Mouse (Mus musculus): ENCODE results near the gene Ica1. TPM values are rescaled to one million over a fixed set of nuclear protein-coding genes. Genes with fewer than 3 reads are reported as not detected.

The Ica1 gene
- polyA plus RNA-seq, 1 experiment from 2014 or later, result 84.8 TPM

DNA sequence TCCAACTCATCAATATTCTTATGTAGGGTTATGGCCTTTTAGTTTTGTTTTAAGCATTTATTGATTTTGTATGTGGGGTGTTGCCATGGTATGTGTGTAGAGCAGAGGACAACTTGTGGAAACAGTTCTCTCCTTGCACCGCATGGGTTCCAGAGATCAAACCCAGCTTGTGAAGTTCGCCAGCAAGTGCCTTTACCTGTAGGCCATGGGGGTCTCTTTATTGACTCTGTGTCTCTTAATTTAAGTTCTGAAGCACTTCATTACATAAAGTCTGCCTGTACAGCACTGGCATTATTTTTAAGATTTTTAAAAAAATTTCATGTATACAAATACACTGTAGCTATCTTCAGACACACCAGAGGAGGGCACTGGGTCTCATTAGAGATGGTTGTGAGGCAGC is 118.2 kb downstream of the Ica1 start:
- Histone ChIP-seq H3K27ac (ENCODE audit: low read depth, low read length) (no peak overlapping the region), H3K36me3 (ENCODE audit: control insufficient read depth, insufficient read depth, low read length) (no peaks in the 10 kb centered on the region), H3K9me3 (ENCODE audit: control insufficient read depth, low read length) (no peaks in the 10 kb centered on the region), H3K27me3 (ENCODE audit: control insufficient read depth, insufficient read depth, low read length) (no peaks in the 10 kb centered on the region), H3K4me3 (ENCODE audit: low read depth, low read length) (no peak overlapping the region), H3K9ac (replicated peaks; ENCODE audit: low read depth, low read length) (no peak overlapping the region), H3K4me1 (ENCODE audit: control insufficient read depth, insufficient read depth, low read length) (no peaks in the 10 kb centered on the region), H3K4me2 (ENCODE audit: low read depth, low read length) (no peak overlapping the region)
- WGBS, result 92% methylated on average over 2 of the region's 2 CpGs
- ATAC-seq (ENCODE audit: low read depth), result no peak

DNA sequence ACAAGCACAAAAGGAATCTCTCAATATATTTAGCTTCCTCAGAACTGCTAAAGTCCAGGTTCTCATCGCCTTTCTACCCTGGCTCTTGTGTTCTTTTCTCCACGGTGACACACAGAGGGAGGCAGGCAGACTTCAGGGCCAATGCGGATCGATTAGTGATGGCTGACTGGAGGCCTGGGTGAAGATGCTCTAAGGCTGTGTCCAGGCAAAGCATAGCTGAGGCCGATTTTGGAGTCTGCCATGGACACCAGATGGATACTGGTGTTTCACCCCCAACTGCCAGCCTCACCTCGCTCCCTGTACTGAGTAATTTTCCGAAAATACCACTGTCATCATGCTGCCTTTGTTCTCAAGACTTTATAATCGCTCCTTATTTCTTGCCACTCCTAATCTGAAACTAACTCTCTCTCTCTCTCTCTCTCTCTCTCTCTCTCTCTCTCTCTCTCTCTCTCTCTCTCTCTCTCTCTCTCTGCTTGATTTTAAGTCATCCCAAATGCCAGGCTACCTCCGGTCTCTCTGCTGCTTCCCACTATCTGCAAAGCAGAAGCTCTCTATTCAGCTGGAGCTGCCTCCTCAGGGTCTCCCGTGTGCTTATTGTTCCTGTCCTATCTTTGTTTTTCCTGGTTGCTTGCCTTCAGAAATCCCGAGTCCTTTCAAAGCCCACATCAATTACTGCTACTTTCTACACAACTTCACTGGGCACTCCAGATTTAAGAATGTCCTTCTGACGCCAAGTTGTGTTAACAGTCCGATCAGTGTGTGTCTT is 118.9 kb downstream of the Ica1 start:
- ATAC-seq (ENCODE audit: low read depth), result peak; percentile 64; the same call in 1 of the 2 replicates
- Histone ChIP-seq H3K9ac (replicated peaks; ENCODE audit: low read depth, low read length) (no peak overlapping the region), H3K36me3 (ENCODE audit: control insufficient read depth, insufficient read depth, low read length) (no peaks in the 10 kb centered on the region), H3K4me2 (ENCODE audit: low read depth, low read length) (no peak overlapping the region), H3K9me3 (ENCODE audit: control insufficient read depth, low read length) (no peaks in the 10 kb centered on the region), H3K4me3 (ENCODE audit: low read depth, low read length) (no peak overlapping the region), H3K4me1 (ENCODE audit: control insufficient read depth, insufficient read depth, low read length) (no peaks in the 10 kb centered on the region), H3K27ac (ENCODE audit: low read depth, low read length) (no peak overlapping the region), H3K27me3 (ENCODE audit: control insufficient read depth, insufficient read depth, low read length) (no peaks in the 10 kb centered on the region)
- WGBS, result 32% methylated on average over 13 of the region's 13 CpGs

DNA sequence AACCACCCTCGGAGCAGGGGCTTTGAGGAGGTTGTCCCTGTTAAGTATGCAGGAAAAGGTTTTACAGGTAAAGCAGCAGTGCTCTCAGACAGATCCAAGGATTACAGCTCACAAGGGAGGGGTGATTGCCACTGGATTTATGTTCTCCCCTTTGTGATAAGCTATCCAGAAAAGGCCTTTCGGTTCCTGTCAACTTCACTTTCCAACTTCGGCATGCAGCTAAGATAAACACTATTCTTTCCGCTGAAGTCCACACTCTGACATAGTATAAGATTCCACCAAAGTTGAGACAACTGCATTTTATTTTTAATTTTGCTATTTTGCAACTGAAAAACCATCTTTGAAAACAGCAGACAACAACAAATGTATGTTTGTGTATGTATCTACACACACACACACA is 119.9 kb downstream of the Ica1 start:
- ATAC-seq (ENCODE audit: low read depth), result no peak
- 56% methylated on average over 4 of the region's 4 CpGs for WGBS

DNA sequence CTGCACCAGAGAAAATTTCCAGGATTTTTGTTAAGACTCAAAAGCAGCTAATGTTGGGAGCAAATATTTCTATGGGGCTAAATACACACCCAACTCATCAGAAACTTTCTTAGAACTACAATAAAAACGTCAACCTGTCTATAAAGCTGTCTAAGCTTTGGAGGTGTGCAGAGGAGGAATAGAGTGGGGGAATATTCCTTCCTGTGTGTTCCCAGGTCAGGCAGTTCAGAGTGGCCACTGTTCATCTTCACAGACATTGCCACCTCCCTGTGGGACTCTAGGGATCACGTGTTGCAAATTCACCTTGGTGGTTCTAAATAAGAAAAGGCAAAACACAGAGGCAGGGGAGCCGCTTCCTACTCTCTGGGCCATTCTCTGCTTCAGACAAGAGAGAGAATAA is 120.8 kb downstream of the Ica1 start:
- Histone ChIP-seq H3K9me3 (ENCODE audit: control insufficient read depth, low read length) (no peaks in the 10 kb centered on the region), H3K36me3 (ENCODE audit: control insufficient read depth, insufficient read depth, low read length) (no peaks in the 10 kb centered on the region), H3K9ac (replicated peaks; ENCODE audit: low read depth, low read length) (no peak overlapping the region), H3K4me1 (ENCODE audit: control insufficient read depth, insufficient read depth, low read length) (no peaks in the 10 kb centered on the region), H3K4me2 (ENCODE audit: low read depth, low read length) (no peak overlapping the region), H3K27me3 (ENCODE audit: control insufficient read depth, insufficient read depth, low read length) (no peaks in the 10 kb centered on the region), H3K27ac (ENCODE audit: low read depth, low read length) (no peak overlapping the region), H3K4me3 (ENCODE audit: low read depth, low read length) (no peak overlapping the region)
- no peak for ATAC-seq (ENCODE audit: low read depth)
- 58% methylated on average over 3 of the region's 3 CpGs for WGBS

More for the DNA sequence above, 119.9 kb downstream of the Ica1 start:
- Histone ChIP-seq H3K4me1 (ENCODE audit: control insufficient read depth, insufficient read depth, low read length) (no peaks in the 10 kb centered on the region), H3K36me3 (ENCODE audit: control insufficient read depth, insufficient read depth, low read length) (no peaks in the 10 kb centered on the region), H3K9me3 (ENCODE audit: control insufficient read depth, low read length) (no peaks in the 10 kb centered on the region), H3K9ac (replicated peaks; ENCODE audit: low read depth, low read length) (no peak overlapping the region), H3K4me2 (ENCODE audit: low read depth, low read length) (no peak overlapping the region), H3K27me3 (ENCODE audit: control insufficient read depth, insufficient read depth, low read length) (no peaks in the 10 kb centered on the region), H3K27ac (ENCODE audit: low read depth, low read length) (no peak overlapping the region), H3K4me3 (ENCODE audit: low read depth, low read length) (no peak overlapping the region)

DNA sequence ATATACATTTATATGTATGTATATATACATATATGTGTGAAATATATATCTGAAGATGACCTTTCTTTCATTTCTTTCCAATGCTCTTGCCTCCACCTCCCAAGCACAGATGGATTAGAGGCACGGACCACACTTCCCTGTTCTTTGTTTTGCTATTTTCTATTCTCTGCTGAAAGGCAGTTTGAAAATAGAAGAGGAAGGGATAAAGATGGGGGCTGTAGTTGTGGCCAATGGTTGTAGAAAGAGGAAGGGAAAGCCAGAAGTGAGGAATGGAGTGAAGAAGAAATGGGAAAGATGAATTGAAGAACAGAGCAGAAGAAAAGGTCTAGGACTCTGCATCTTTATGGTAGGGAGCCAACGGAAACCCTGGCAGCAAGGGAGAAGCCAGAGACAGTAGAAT is 122.8 kb downstream of the Ica1 start:
- ATAC-seq (ENCODE audit: low read depth), result no peak
- no peak overlapping the region for H3K4me3 ChIP-seq (ENCODE audit: low read depth, low read length)
- no peaks in the 10 kb centered on the region for H3K4me1 ChIP-seq (ENCODE audit: control insufficient read depth, insufficient read depth, low read length)
- H3K27me3 ChIP-seq (ENCODE audit: control insufficient read depth, insufficient read depth, low read length), result no peaks in the 10 kb centered on the region
- H3K9ac ChIP-seq (replicated peaks; ENCODE audit: low read depth, low read length), result no peak overlapping the region
- no peaks in the 10 kb centered on the region for H3K36me3 ChIP-seq (ENCODE audit: control insufficient read depth, insufficient read depth, low read length)
- no peaks in the 10 kb centered on the region for H3K9me3 ChIP-seq (ENCODE audit: control insufficient read depth, low read length)
- no peak overlapping the region for H3K27ac ChIP-seq (ENCODE audit: low read depth, low read length)
- 95% methylated on average over 2 of the region's 2 CpGs for WGBS
- H3K4me2 ChIP-seq (ENCODE audit: low read depth, low read length), result no peak overlapping the region

DNA sequence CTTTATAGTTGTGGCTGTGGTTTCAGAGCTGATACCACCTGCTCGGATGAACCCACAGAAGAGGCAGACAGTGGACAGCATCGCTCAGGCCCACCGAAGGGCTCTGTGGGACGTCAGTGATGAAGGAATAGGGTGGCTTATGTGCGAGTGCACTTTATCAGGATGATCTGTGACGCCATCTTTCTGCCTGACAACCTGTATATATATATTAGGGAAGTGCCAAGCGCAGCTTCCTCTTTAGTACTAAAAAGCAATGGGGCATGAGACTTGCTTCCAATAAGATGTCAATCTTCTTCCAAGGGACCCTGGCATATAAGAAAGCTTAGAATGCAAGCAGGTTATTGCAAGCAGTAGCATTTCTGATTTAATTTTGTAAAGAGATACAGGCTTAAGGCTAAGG is 127.9 kb downstream of the Ica1 start:
- Histone ChIP-seq H3K9ac (replicated peaks; ENCODE audit: low read depth, low read length) (no peak overlapping the region), H3K36me3 (ENCODE audit: control insufficient read depth, insufficient read depth, low read length) (no peaks in the 10 kb centered on the region), H3K4me1 (ENCODE audit: control insufficient read depth, insufficient read depth, low read length) (no peaks in the 10 kb centered on the region), H3K4me2 (ENCODE audit: low read depth, low read length) (no peak overlapping the region), H3K27me3 (ENCODE audit: control insufficient read depth, insufficient read depth, low read length) (no peaks in the 10 kb centered on the region), H3K27ac (ENCODE audit: low read depth, low read length) (no peak overlapping the region), H3K4me3 (ENCODE audit: low read depth, low read length) (no peak overlapping the region), H3K9me3 (ENCODE audit: control insufficient read depth, low read length) (no peaks in the 10 kb centered on the region)
- 91% methylated on average over 7 of the region's 7 CpGs for WGBS
- no peak for ATAC-seq (ENCODE audit: low read depth)

DNA sequence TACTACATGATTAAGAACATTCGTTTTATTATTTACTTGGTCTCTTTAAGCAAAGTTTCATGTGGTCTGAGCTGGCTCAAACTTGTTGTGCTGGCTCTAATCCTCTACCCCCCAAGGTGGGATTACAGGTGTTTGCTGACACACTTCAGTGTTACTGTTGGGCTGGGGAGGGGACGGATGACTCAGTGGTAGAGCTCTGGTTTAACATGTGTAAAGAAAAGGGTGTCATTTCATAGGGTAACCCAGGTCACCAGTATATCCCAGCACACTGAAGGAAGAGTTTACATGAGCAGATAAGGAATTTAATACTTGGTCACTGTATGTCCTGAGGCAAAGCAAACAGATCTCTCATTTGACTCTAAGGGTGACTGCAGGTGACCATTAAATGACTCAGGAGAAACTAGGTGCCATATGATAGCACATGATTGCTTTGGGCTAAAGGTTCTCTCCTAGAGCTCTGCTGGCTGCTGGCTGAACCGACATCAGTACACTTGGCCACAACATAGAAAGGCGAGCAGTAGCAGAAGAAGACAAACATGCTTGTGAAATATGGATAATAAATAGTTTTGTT is 128.9 kb downstream of the Ica1 start:
- 75% methylated on average over 4 of the region's 4 CpGs for WGBS
- H3K36me3 ChIP-seq (ENCODE audit: control insufficient read depth, insufficient read depth, low read length), result no peaks in the 10 kb centered on the region
- no peaks in the 10 kb centered on the region for H3K27me3 ChIP-seq (ENCODE audit: control insufficient read depth, insufficient read depth, low read length)
- H3K9me3 ChIP-seq (ENCODE audit: control insufficient read depth, low read length), result no peaks in the 10 kb centered on the region
- no peak for ATAC-seq (ENCODE audit: low read depth)
- no peak overlapping the region for H3K9ac ChIP-seq (replicated peaks; ENCODE audit: low read depth, low read length)
- H3K27ac ChIP-seq (ENCODE audit: low read depth, low read length), result no peak overlapping the region
- H3K4me3 ChIP-seq (ENCODE audit: low read depth, low read length), result no peak overlapping the region
- H3K4me1 ChIP-seq (ENCODE audit: control insufficient read depth, insufficient read depth, low read length), result no peaks in the 10 kb centered on the region
- H3K4me2 ChIP-seq (ENCODE audit: low read depth, low read length), result no peak overlapping the region

DNA sequence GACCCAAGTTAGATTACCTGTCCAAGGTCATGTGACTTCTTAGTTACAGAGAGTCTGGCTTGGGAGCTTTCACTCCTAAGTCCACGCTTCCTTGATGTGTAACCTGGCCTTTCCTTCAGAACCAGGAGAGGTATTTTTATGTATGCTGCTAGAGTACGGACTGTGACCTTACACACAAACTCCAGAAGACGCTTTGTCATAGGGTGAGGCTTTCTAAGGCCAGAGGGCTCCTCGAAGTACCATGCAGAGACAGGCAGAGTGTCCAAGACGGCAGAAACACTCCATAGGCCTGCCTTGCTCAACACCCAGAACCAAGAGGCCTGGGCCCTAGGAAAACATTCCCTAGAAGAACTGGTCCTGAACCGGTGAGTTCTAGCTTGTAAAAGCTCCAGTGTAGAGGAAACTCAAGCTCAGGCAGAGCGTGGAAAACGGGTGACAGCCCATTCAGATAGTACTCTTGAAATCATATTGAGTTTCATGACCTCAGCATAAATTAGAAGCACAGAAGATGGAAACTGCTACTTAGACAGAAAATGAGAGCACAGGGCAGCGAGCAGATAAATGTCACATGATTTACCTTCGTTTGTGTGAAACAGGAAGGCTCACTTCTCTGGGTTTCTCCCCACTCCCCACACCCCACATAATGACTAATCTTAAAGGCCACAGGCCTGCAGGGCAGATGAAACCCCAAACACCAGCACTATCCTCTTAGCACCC is 129.9 kb downstream of the Ica1 start:
- no peak overlapping the region for H3K4me3 ChIP-seq (ENCODE audit: low read depth, low read length)
- no peaks in the 10 kb centered on the region for H3K27me3 ChIP-seq (ENCODE audit: control insufficient read depth, insufficient read depth, low read length)
- H3K36me3 ChIP-seq (ENCODE audit: control insufficient read depth, insufficient read depth, low read length), result no peaks in the 10 kb centered on the region
- no peak for ATAC-seq (ENCODE audit: low read depth)
- H3K4me2 ChIP-seq (ENCODE audit: low read depth, low read length), result no peak overlapping the region
- no peaks in the 10 kb centered on the region for H3K4me1 ChIP-seq (ENCODE audit: control insufficient read depth, insufficient read depth, low read length)
- 83% methylated on average over 10 of the region's 10 CpGs for WGBS
- no peak overlapping the region for H3K27ac ChIP-seq (ENCODE audit: low read depth, low read length)
- no peaks in the 10 kb centered on the region for H3K9me3 ChIP-seq (ENCODE audit: control insufficient read depth, low read length)
- no peak overlapping the region for H3K9ac ChIP-seq (replicated peaks; ENCODE audit: low read depth, low read length)

DNA sequence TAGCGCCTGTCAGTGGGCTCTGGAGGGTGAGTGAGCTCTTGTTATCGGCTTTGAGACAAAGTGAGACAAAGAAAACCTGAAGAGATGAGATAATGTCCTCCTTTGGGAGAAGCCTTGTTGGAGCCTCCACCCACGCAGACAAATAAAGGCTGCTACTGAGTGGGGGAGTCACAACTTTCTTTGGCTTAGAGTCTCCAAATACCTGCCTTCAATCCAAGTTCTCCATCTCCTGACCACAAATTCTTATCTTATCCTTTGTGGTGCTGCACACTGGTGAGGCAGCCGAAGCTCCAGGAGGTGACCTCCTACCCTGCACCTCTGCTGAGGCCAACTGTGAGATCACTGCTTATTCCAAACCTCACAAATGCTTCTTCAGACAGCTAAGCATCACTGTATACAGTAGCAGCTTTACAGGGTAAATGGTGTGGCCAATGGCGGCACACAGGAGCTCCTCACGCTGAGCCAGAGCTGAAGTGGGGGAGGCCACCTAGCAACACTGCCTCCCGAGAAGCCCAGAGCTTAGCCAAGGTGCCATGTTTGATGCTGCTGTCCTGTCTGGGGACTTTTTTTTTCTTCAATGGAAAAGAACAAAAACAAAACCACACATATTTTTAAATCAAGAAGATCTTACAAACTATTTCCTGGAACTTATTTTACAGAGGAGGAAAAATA is 130.6 kb downstream of the Ica1 start:
- H3K27me3 ChIP-seq (ENCODE audit: control insufficient read depth, insufficient read depth, low read length), result no peaks in the 10 kb centered on the region
- 87% methylated on average over 7 of the region's 7 CpGs for WGBS
- no peaks in the 10 kb centered on the region for H3K36me3 ChIP-seq (ENCODE audit: control insufficient read depth, insufficient read depth, low read length)
- H3K9ac ChIP-seq (replicated peaks; ENCODE audit: low read depth, low read length), result no peak overlapping the region
- no peaks in the 10 kb centered on the region for H3K4me1 ChIP-seq (ENCODE audit: control insufficient read depth, insufficient read depth, low read length)
- no peak overlapping the region for H3K4me3 ChIP-seq (ENCODE audit: low read depth, low read length)
- no peaks in the 10 kb centered on the region for H3K9me3 ChIP-seq (ENCODE audit: control insufficient read depth, low read length)
- H3K4me2 ChIP-seq (ENCODE audit: low read depth, low read length), result no peak overlapping the region
- no peak for ATAC-seq (ENCODE audit: low read depth)
- H3K27ac ChIP-seq (ENCODE audit: low read depth, low read length), result no peak overlapping the region
